Mouse (Mus musculus) spleen, postnatal 10 days (tissue): ENCODE measurements around the gene Atp6v0c.

ENCODE experiments used
- DNase-seq, 2 experiments: peaks; one replicate each; pipeline ENCODE4 v3.0.0; 2021 to 2022; ENCODE audit warnings: low spot score in 2 of 2

Gene Atp6v0c

DNA sequence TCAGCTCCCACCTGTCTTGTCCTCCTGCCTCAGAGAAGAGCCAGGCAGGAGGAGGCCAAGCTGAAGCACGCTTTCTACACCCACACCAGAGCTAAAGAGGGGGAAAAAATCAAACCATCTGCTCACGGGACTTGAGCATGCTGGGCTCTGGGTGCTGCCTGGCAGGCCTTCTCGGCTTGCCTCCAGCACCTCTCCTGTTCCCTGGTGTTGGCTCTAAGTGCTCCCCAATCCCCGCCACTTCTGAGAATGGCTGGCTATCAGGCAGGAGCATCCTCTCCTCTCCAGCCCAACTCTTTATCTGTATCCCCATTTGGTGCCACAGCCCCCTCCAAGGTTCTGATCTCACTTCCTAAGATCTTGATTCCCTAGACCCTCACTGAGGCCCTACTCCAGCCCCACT lies 29.8 kb upstream of the Atp6v0c start:
- peak in 1 of 2 experiments; percentile 16 for DNase-seq

DNA sequence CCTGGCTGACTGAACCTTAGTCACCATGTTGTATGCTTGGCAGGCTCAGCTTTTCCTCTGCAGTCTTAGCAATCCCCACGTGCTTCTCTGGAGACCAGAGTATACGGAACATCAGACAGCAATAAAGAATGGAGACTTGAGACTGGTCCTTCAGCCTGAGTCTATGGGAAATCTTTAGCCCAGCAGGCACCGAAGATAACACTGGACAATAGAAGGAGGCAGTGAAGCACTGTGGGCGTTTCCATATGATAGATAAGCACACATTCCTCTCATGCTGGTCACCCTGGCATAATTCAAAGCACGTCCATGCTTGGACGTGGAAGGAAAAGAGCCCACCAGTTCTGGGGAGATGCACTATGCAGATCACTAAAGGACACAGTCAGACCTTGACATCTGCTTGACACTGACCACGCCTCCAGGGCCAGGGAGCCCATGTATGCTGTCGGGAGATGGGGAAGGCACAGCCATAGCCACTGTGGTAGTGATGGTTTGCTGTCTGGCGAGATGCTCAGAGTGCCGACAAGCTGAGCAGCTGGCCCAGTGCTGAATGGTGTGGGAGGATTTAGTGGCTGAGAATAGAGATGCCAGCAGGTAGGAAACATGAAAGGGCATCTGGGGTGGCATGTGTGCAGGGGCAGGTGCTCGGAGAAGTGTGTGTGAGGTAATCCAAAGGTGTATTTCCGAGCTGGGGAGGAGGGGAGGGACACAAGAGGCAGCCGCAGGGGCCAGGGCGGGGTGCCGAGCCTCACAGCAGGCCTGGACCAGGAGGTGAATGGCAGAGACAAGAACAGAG lies 27.7 kb upstream of the Atp6v0c start:
- peak; percentile 21 to 48 for DNase-seq

DNA sequence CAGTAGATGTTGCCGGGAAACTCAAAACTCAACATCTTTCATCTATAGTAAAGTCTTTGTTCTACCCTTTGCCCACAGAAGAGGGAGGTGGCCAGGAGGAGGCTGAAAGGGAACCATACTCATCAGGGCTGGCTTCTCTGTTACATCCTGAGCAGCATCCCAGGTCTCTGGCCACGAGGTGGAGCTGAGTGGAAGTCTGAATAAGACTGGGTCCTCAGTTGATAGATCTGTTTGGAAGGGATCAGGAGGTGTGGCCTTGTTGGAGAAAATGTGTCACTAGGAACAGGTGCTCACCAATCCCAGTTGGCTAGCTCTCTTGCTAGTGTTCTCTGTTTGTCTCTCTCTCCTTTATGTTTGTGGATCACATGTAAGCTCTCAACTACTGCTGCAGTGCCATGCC lies 25.8 kb upstream of the Atp6v0c start:
- no peak for DNase-seq

DNA sequence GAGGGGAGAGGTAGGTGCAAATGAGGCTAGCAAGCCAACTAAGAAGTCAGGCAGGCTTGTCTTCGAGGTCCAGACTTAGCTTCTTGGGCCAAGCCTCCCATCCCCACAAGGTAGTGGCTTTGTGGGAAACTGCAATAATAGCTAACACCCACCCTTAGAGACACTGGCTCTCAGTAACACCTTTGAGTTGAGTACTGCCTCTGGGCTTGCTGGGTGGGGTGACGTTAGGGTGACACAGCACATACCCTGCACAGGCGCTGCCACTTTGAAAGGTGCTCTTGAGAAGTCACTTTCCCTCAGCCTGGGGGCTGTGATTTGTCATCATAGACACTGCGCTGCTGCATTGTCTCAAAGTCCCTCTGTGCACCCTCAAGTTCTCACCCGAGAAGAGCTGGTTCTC lies 24.3 kb upstream of the Atp6v0c start:
- no peak for DNase-seq

DNA sequence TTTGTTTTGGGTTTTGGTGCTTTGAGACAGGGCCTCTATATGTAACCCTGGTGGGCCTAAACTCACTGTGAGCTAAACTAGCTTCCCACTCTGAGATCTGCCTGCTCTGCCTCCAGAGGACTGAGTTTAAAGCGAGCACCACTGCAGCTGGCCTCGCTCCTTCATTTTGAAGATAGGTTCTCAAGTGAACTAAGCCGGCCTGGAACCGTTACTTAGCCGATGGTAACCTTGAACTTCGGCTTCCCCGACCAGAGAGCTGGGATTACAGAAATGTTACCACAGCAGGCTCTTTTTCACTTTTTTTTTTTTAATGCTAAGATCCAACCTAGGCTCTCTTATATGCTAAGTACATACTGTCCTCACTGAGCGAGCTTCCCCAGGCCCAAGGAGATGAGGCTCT lies 23.8 kb upstream of the Atp6v0c start:
- DNase-seq = no peak

DNA sequence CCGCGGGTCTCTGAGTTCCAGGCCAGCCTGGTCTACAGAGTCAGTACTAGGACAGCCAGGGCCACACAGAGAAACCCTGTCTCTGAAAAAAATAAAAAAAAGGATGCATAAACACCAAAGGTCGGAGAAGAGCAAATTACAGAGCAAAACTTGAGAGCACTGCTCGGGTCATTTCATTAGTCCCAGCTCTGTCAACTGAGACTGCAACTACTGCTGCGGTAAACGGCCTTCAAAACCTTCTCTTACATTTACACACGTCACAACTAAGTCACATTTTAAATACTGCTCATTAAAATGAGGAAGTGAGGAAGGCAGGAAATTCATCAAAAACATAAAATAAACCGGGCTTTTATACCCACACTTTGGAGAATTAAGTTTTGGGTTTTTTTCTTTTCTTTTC lies 23.3 kb upstream of the Atp6v0c start:
- DNase-seq = no peak

DNA sequence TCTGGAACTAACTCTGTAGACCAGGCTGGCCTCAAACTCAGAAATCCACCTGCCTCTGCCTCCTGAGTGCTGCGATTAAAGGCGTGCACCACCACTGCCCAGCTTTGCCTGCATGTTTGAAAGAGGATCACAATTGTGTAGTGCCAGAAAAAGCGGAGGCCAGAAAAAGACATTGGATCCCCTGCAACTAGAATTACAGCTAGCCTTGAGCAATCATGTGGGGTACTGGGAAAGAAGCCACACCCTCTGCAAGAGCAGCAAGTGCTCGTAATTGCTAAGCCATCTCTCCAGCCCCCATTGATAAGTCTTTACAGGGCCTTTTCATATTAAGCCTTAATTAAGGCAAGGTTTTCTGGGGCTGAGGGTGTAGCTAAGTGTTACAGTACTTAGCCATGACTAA lies 22.0 kb upstream of the Atp6v0c start:
- DNase-seq = no peak

DNA sequence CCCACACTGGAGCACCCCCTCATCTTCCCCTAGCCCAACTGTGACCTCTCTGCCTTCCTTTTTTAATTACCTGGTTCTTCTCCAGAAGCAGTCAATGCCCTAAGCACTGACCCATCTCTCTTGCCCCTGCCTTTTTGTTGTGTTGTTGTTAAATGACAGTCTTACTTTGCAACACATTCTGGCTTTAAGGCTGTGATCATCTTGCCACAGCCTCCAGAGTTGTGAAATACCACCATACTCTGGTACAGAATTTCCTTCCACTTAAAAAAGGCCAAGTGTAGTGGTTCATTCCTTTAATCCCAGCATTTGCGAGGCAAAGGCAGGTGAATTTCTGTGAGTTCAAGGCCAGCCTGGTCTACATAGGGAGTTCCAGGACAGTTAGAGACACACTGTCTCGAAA lies 21.4 kb upstream of the Atp6v0c start:
- no peak for DNase-seq

DNA sequence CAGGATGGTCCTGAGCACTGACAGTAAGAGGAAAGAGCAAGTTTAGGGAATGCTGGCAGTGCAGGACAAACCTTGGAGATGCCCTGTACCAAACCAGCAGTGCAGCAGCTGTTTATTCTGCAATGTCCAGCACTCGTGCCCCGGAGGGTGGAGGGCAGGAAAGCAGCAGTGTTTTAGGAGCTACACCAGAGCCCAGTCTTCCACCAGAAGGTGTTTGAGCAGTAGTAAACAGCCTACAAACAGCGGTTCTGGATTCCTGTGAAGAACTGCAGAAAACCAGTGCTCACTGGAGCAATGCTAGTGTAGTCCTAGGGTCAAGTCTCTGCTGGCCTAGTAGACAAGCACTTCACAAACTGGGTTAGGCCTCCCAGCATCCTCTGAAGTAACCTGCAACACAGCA lies 4.8 kb upstream of the Atp6v0c start:
- no peak for DNase-seq

DNA sequence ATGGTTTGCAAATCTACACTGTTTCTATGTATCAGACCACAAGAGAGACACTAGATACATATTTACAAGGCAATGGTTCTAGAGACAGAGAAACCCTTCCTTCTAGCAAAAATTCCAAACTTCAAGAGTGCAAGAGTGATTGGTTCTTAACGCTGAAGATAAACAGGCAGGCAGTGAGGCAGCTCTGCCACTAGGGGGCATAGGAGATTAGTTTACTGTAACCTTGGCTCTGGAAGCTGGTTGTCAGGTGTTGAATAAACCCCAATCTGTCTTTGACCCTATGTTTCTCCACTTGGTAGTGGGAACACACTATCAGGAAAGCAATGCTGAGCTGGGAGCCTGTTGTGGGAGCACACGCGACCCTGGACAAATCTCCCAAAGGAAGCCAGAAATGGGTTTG lies 3.9 kb upstream of the Atp6v0c start:
- peak; percentile 61 to 83 for DNase-seq

DNA sequence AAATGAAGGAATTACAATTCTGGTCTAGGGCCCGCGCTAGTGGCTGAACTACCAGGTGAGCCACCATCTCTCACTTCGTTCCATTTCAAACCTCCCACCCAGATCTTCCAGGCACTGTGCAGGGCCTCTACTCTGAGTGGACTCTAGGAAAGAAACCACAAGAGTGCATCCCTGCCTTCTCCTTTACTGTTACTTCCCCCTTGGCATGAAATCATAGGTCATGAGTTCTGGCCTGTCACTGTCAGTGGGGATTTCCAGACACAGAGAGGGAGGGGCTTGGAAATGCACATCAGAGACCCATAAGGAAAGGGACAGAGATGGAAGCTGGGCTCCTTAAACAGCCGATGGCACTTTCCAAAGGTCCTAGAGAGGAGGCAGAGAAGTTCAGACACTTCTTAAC lies 2.2 kb upstream of the Atp6v0c start:
- no peak for DNase-seq

DNA sequence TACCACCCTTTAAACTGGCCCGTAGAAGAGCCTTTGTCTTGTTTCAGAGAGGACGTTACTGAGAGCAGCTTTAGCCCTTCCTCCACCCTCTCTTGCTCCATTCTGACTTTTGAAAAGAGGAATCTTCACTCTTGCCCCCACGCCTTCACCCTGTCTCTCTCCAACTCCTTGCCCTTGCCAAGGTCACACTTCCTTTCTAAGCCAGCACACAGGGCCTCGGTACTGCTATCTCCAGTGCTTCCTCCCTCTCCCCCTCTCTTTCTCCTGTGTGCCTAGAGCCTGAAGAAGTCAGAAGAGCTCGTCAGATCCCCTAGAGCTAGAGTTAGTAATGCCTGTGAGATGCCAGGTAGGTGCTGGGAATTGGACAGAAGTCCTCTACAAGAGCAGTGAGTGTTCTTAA lies 1.2 kb upstream of the Atp6v0c start:
- no peak for DNase-seq

DNA sequence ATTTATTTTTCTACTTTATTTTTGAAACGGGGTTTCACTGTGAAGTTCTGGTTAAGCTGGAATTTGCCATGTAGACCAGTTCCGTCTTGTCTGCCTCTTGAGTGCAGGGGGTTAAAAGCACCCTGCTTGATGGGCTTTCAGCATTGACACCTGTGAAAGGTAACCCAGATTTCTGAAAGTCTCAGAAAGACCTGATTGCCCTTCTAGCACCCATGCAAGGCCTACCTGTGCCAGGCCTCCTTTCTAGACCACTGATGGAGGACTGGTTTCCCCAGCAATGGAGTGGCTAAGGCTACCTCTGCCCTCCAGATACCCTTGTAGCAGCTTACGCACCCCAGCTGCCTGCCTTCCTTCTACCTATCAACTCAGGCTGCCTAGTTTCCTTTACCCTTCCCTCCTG lies 623 bp upstream of the Atp6v0c start:
- no peak for DNase-seq

DNA sequence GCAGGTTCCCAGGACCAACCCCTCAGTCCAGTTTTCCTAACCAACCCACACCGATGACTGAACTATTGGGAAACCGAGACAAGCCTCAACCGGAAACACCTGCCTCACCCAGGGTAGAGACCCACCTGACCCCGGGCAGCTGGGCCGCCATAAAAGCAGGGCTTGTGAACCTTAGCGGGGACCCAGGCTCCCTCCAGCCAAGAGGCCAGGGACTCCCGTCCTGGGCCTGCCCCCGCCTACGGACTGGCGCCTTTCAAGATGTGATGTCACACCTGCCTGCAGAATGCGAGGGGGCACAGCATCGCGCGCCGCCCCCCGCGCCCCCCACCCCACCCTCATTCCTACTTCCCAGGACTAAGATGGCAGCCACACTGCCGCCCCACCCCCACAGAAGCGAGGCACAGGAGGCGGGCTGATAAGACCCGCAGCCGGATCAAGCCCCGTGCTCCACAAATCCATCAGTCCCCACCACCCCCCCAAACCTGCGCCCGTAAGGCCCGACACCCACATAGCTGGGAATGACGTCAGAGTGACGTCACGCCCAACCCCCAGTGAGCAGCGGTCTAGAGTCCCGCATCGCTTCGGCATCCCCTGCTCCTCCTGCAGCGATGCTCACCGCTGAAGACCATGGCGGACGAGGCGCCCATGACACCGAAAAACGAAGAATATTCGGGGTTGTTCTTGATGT lies 768 bp downstream of the Atp6v0c start:
- peak; percentile 77 to 78 for DNase-seq

DNA sequence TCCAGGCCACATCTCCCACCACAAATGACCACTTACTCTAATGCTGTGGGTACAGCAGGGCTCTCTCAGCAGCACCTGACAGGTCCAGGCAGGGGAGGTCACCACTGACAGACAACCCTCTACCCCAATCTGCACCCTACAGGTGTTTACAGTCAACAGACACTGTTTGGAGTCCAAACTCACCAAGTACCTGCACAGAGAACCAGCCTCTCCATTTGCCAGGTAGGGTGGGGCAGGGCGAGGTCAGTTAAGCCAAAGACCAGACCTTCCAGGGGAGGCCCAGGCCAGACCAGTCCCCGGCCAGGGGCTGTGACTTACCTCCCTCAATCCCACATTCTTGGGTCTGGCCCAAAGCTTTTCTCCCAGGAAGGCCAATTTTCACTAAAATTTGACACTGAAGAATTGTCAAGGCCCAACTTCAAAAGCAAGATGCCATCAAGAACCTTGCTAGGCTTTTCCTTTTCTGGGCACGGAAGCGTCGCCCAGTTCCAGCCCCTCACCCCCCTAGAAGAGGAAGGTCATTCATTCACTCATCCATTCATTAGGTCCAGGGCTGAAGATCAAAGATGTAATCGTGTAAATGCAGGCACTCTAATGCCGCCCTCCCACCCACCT lies 1.5 kb downstream of the Atp6v0c start:
- no peak for DNase-seq

DNA sequence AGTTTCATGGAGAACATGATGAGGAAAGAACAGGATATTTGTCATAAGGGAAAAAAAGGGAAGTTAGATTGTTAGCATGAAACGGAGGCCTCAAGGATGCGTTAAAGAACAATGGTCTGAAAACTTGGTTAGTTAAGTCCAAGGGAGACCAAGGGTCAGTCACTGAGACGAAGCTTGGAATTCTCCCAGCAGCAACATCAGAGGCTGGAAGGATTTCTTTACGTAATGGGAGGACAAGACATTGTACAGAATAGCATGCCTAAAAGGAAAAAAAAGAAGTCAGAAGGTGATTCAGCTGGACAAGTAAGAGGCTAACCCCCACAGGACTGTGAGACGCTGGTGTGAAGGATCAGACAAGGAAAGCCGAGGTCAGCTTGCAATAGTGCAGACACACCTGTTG lies 2.4 kb downstream of the Atp6v0c start:
- DNase-seq = no peak

DNA sequence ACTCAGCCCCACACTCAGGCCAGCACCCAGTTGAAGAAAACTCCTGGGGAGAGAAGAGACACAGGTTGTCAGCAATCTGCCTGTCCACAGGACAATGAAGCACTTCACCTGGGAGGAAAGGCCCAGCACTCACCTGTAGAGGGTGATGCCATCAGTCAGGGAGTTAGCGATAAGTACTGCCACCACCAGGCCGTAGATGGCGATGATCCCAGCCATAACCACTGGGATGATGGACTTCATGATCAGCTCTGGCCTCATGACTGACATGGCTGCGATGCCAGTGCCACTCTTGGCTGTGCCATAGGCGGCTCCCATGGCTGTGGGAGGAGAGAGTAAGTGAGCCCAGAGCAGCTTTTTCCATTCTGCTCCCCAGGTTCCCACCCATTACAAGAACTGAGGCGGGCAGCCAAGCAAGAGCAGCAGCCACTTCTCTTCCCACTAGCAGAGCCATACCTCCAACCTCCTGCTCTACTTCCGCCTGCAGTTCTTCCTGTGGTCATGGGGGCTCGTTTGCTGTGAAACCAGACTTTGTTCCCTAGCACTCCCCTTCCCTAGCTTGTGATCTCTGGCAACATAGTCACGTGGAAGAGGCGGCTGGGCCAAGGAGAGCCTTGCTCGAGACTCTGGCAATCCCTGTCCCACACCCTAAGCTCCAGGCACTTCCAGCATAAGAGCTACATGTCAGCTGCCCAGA lies 4.8 kb downstream of the Atp6v0c start:
- no peak for DNase-seq

DNA sequence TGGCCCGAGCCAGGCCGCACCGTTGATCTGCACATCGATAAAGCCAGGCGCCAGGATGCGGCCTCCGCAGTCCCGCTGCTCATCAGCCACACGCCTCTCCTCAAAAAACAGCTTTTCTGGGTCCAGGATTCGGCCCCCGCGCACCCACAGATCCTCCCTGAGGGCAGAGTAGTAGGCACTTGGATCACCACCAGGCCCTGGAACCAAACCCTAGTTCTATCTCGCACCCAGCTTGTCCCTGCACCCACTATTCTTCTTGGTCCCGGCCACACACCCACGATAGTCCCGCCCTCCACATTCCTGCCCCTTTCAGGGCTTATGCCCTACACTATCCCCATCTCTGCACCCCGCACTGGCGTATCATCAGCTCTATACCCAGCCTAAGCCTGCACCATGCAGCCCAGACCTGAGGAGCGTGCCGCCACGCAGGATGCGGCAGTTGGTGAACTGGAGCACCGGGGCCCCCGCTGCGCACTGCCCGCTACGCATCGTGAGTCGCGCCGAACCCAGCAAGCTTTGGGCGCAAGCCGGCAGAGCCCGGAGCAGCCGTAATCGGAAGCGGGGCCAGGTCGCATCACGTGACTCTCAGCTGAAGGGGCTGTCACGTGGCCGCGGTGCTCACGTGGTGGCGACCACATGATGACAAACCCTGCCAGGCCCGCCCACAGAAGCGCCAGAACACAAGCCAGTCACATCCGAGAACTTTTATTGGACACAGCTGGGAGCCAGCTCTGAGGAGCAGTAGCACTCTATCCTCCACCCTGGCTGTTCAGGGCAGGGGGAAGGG lies 6.1 kb downstream of the Atp6v0c start, which contains the start of gene Amdhd2:
Gene Amdhd2, minus strand, starts transcription at position 591 of the 787 bp plus-strand sequence.
- DNase-seq = peak; percentile 87 to 97

DNA sequence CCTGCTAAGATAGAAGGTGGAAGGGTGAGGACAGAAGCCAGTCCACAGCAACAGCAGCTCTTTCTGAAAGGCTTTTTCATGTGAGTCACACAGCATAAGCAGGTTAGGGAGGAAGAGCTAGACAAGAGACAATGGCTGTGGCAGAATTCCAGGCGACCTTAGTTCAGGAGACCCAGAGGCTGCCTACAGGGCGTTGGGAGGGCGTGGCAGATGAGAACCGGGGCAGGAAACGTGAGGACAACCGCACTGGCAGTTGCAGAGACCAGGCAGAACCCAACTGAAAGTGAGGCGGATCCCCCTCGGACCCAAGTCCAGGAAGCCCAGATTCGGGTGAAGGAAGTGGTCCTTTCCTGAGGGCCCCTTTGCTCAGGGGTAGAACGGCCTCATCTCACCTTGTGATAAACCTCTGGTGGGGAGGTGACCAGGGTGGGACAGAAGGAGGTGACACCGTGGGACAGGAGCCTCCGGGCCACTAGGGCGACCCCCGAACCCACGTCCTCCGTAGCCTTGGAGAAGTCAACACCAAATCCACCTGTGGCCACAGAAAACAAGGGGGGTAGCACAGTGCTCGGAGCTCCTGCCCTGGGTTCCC lies 6.8 kb downstream of the Atp6v0c start:
- peak; percentile 37 to 54 for DNase-seq

DNA sequence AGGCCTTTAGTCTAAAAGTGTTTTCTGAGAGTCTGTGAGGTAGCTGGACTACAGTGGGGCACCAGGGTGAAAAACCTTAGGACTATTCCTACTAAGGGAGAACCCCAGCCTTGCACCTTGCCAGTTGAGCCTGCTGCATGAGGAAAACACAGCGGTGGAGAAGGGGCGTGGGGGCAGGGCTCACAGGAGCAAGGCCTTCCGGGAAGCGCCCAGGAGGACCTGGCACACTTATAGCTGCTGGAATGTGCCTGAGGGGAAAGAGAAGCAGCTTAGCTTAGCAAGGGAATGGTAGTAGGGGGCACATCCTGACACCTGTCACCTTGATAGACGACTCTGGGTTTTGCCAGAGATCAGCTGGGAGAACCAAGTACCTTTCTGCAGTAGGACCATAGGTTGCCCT lies 8.0 kb downstream of the Atp6v0c start:
- no peak for DNase-seq

DNA sequence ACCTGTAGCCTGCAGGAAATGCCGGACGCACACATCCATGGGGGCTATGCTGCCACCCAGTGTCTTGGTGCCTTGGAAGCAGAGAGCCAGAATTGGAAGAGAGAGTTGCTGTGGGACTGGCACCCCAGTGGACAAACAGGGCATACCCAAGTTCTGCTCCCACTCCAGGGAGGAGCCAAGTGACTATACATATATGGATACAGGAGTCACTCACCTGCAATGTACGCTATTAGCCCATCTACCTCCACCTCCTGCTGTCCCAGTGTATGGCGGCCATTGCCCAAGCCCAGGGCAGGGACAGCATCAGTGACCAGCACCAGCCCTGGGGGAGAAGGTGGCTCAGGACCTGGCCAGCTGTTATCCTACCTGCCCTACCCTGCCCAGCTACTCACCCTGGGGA lies 12.0 kb downstream of the Atp6v0c start:
- no peak for DNase-seq
